Mouse (Mus musculus) heart, embryonic 13.5 days (tissue): ENCODE data around the gene Ccdc18. TPM values are rescaled to one million over a fixed set of nuclear protein-coding genes. Genes with fewer than 3 reads are reported as not detected.
"Not testable (repeated sequence)": the region's sequence is repeated elsewhere in the genome, so short reads cannot be mapped to it uniquely, and the experiment has no call there.

Source experiments
- ATAC-seq: fragments of 200-750 bp; cut with Nextera tagmentation; 2 replicates; pipeline ENCODE4 v1.8.0; 2017; ENCODE audit warnings: moderate TSS enrichment; ENCODE audit not compliant: insufficient number of reproducible peaks, low FRiP score, low TSS enrichment; ENCODE audit errors: extremely low read depth
- H3K27ac ChIP-seq: fragments of 300-500 bp; sonication (generic); replicated peaks from 2 replicates; pipeline ENCODE4 v1.5.1; 2015; ENCODE audit warnings: moderate library complexity, mild to moderate bottlenecking, inconsistent platforms
- H3K27me3 ChIP-seq: fragments of 300-500 bp; sonication (generic); replicated peaks from 2 replicates; pipeline ENCODE4 v1.6.1; 2015; ENCODE audit warnings: mild to moderate bottlenecking, inconsistent platforms
- H3K36me3 ChIP-seq: fragments of 300-500 bp; sonication (generic); 2 replicates; pipeline ENCODE4 v1.6.1; 2015; ENCODE audit warnings: mild to moderate bottlenecking, inconsistent platforms
- H3K4me1 ChIP-seq: fragments of 300-500 bp; sonication (generic); 2 replicates; pipeline ENCODE4 v1.6.1; 2015; ENCODE audit warnings: inconsistent platforms
- H3K4me2 ChIP-seq: fragments of 300-500 bp; sonication (generic); 2 replicates; pipeline ENCODE4 v1.6.1; 2015; ENCODE audit warnings: inconsistent platforms, mild to moderate bottlenecking, moderate library complexity
- H3K4me3 ChIP-seq: fragments of 300-500 bp; sonication (generic); 2 replicates; pipeline ENCODE4 v1.5.1; 2015; ENCODE audit warnings: moderate library complexity, mild to moderate bottlenecking, inconsistent platforms
- H3K9ac ChIP-seq: fragments of 300-500 bp; sonication (generic); 2 replicates; pipeline ENCODE4 v1.6.1; 2015; ENCODE audit warnings: inconsistent platforms, mild to moderate bottlenecking, moderate library complexity
- H3K9me3 ChIP-seq: fragments of 300-500 bp; sonication (generic); 2 replicates; pipeline ENCODE4 v1.6.1; 2016; ENCODE audit warnings: inconsistent platforms
- WGBS: fragments of 180-500 bp; shearing (Covaris S2); methylation state at CpG from one replicate; pipeline ENCODE4 v1.1.7; 2015; ENCODE audit warnings: mixed read lengths; 5-methylcytosine and 5-hydroxymethylcytosine counted together
- polyA plus RNA-seq: library from polyadenylated mRNA; unstranded; fragments of >200 nt; fragmentation: Nextera tagmentation; extraction: Ambion mirVana; gene quantifications from 2 replicates; pipeline ENCODE4 v1.2.1, GENCODE M21; 2015

Gene Ccdc18
- 3.9 and 4.3 TPM in 2 replicates for polyA plus RNA-seq

GRCm38 (mm10) chr5:108132441-108133243 is at the start of gene Ccdc18, which contains the start of gene Tmed5:
Gene Ccdc18, plus strand, starts transcription at chr5:108132875.
Gene Tmed5, minus strand, starts transcription at chr5:108132620.
- H3K9me3 ChIP-seq: no peaks in the 10 kb centered on the region
- peak within 1 kb of the TSS; percentile 92 for H3K27ac ChIP-seq
- peaks cover 18% of the 10 kb centered on the region for H3K4me1 ChIP-seq
- H3K4me2 ChIP-seq: peak within 1 kb of the TSS; percentile 79
- peak within 1 kb of the TSS; percentile 89 for H3K9ac ChIP-seq
- peak within 1 kb of the TSS; percentile 85 for H3K4me3 ChIP-seq
- ATAC-seq: peak; percentile 97
- peaks cover 20% of the 10 kb centered on the region for H3K36me3 ChIP-seq
- H3K27me3 ChIP-seq: no peaks in the 10 kb centered on the region
- WGBS: under 1% methylated on average over 65 of the region's 65 CpGs

- Histone ChIP-seq H3K9ac (no peak overlapping the region), H3K4me3 (no peak overlapping the region), H3K27ac (no peak overlapping the region), H3K27me3 (no peaks in the 10 kb centered on the region), H3K36me3 (peaks cover 82% of the 10 kb centered on the region), H3K9me3 (no peaks in the 10 kb centered on the region), H3K4me1 (no peaks in the 10 kb centered on the region), H3K4me2 (no peak overlapping the region)
- ATAC-seq: no peak
- WGBS: 84% methylated on average over 2 of the region's 2 CpGs
Measured at GRCm38 (mm10) chr5:108085440-108085839, 47.2 kb upstream of the Ccdc18 start.

GRCm38 (mm10) chr5:108092731-108093130 is 39.9 kb upstream of the Ccdc18 start:
- H3K4me3 ChIP-seq, H3K4me1 ChIP-seq, H3K9ac ChIP-seq, H3K4me2 ChIP-seq, H3K27ac ChIP-seq, H3K27me3 ChIP-seq, H3K9me3 ChIP-seq, ATAC-seq: not testable (repeated sequence)
- whole genome bisulfite sequencing: 95% methylated on average over 8 of the region's 8 CpGs
- H3K36me3 ChIP-seq: peaks cover 76% of the 10 kb centered on the region

GRCm38 (mm10) chr5:108097676-108098075 is 35.0 kb upstream of the Ccdc18 start:
- 83% methylated on average over 3 of the region's 3 CpGs for WGBS
- Histone ChIP-seq H3K27ac (no peak overlapping the region), H3K4me3 (no peak overlapping the region), H3K9ac (no peak overlapping the region), H3K4me2 (no peak overlapping the region), H3K9me3 (no peaks in the 10 kb centered on the region), H3K36me3 (peaks cover 72% of the 10 kb centered on the region), H3K4me1 (no peaks in the 10 kb centered on the region), H3K27me3 (no peaks in the 10 kb centered on the region)
- no peak for ATAC-seq

GRCm38 (mm10) chr5:108100196-108100595 is 32.5 kb upstream of the Ccdc18 start:
- Histone ChIP-seq H3K9ac (no peak overlapping the region), H3K27me3 (no peaks in the 10 kb centered on the region), H3K27ac (no peak overlapping the region), H3K4me2 (no peak overlapping the region), H3K36me3 (peaks cover 74% of the 10 kb centered on the region), H3K4me1 (no peaks in the 10 kb centered on the region), H3K9me3 (no peaks in the 10 kb centered on the region), H3K4me3 (no peak overlapping the region)
- ATAC-seq: no peak

- Histone ChIP-seq H3K27ac (no peak overlapping the region), H3K9me3 (no peaks in the 10 kb centered on the region), H3K36me3 (peaks cover 65% of the 10 kb centered on the region), H3K4me2 (no peak overlapping the region), H3K9ac (no peak overlapping the region), H3K4me3 (no peak overlapping the region), H3K27me3 (no peaks in the 10 kb centered on the region), H3K4me1 (no peaks in the 10 kb centered on the region)
- WGBS: 86% methylated on average over 5 of the region's 5 CpGs
- no peak for ATAC-seq
Measured at GRCm38 (mm10) chr5:108104306-108104705, 28.4 kb upstream of the Ccdc18 start.

GRCm38 (mm10) chr5:108109346-108109745 is 23.3 kb upstream of the Ccdc18 start:
- H3K4me1 ChIP-seq: no peaks in the 10 kb centered on the region
- H3K36me3 ChIP-seq: peaks cover 37% of the 10 kb centered on the region
- no peak overlapping the region for H3K9ac ChIP-seq
- no peak overlapping the region for H3K4me3 ChIP-seq
- H3K4me2 ChIP-seq: no peak overlapping the region
- H3K27me3 ChIP-seq: no peaks in the 10 kb centered on the region
- no peak for ATAC-seq
- 93% methylated on average over 7 of the region's 7 CpGs for WGBS
- H3K9me3 ChIP-seq: no peaks in the 10 kb centered on the region
- no peak overlapping the region for H3K27ac ChIP-seq

- no peaks in the 10 kb centered on the region for H3K4me1 ChIP-seq
- H3K36me3 ChIP-seq: peaks cover 22% of the 10 kb centered on the region
- H3K27ac ChIP-seq: no peak overlapping the region
- no peaks in the 10 kb centered on the region for H3K27me3 ChIP-seq
- no peaks in the 10 kb centered on the region for H3K9me3 ChIP-seq
- no peak overlapping the region for H3K9ac ChIP-seq
- ATAC-seq: no peak
- no peak overlapping the region for H3K4me2 ChIP-seq
- 88% methylated on average over 4 of the region's 4 CpGs for WGBS
- no peak overlapping the region for H3K4me3 ChIP-seq
Measured at GRCm38 (mm10) chr5:108117693-108118092, 15.0 kb upstream of the Ccdc18 start.

- WGBS: 78% methylated on average over 9 of the region's 9 CpGs
- Histone ChIP-seq H3K27me3 (no peaks in the 10 kb centered on the region), H3K4me3 (no peak overlapping the region), H3K36me3 (peaks cover 29% of the 10 kb centered on the region), H3K9me3 (no peaks in the 10 kb centered on the region), H3K9ac (no peak overlapping the region), H3K4me2 (no peak overlapping the region), H3K4me1 (no peaks in the 10 kb centered on the region), H3K27ac (no peak overlapping the region)
- no peak for ATAC-seq
Measured at GRCm38 (mm10) chr5:108120221-108120900, 12.3 kb upstream of the Ccdc18 start.

- WGBS: under 1% methylated on average over 32 of the region's 32 CpGs
- peak overlapping the region; percentile 89 for H3K9ac ChIP-seq
- peaks cover 18% of the 10 kb centered on the region for H3K4me1 ChIP-seq
- no peaks in the 10 kb centered on the region for H3K9me3 ChIP-seq
- ATAC-seq: peak; percentile 22
- H3K4me3 ChIP-seq: peak overlapping the region; percentile 85
- H3K27me3 ChIP-seq: no peaks in the 10 kb centered on the region
- H3K27ac ChIP-seq: peak overlapping the region; percentile 92
- H3K4me2 ChIP-seq: peak overlapping the region; percentile 79
- H3K36me3 ChIP-seq: peaks cover 21% of the 10 kb centered on the region
Measured at GRCm38 (mm10) chr5:108131849-108132440, 730 bp upstream of the Ccdc18 start.

- H3K4me3 ChIP-seq: no peak overlapping the region
- H3K4me2 ChIP-seq: no peak overlapping the region
- no peaks in the 10 kb centered on the region for H3K4me1 ChIP-seq
- no peak for ATAC-seq
- no peaks in the 10 kb centered on the region for H3K9me3 ChIP-seq
- no peaks in the 10 kb centered on the region for H3K27me3 ChIP-seq
- WGBS: 91% methylated on average over 1 of the region's 1 CpGs
- H3K9ac ChIP-seq: no peak overlapping the region
- H3K27ac ChIP-seq: no peak overlapping the region
- H3K36me3 ChIP-seq: 0 out of 2 replicates have a peak, but pooled peaks cover 8% of the 10 kb centered on the region
Measured at GRCm38 (mm10) chr5:108152592-108152991, 19.9 kb downstream of the Ccdc18 start.
